In genomic region chr17:74015128-74015527, GRCm38 (mm10) we compare ENCODE assay signal across 45 mouse cellular contexts. TPM values are rescaled to one million over a fixed set of nuclear protein-coding genes. Genes with fewer than 3 reads are reported as not detected.
"Had no signal": no experiment of that assay in that cellular context is flagged by ENCODE, and none has a peak within 500 bp of the region (broad histone marks: within the 10 kb centered on the region; RNA-seq: fewer than 3 reads in every experiment).

No protein-coding gene starts in this region.

- DNase-seq: heart, postnatal 10 days; heart, postnatal 14 days; heart, postnatal 36 days; heart, postnatal 4 days; kidney, adult 11 months; kidney, adult 18-20 months; kidney, adult 2 months; kidney, adult 8-10 months; kidney, adult 9 months; kidney, postnatal 10 days; kidney, postnatal 14 days; kidney, postnatal 25 days; kidney, postnatal 36 days; kidney, postnatal 4 days; layer of hippocampus, adult 9-11 months; layer of hippocampus, postnatal 36 days had no signal

- H3K4me1 ChIP-seq: heart, embryonic 13.5 days; heart, embryonic 15.5 days; hindbrain, embryonic 10.5 days; hindbrain, embryonic 12.5 days; hindbrain, embryonic 13.5 days; hindbrain, embryonic 15.5 days; intestine, embryonic 15.5 days; kidney, embryonic 15.5 days had no signal

- H3K4me2 ChIP-seq: heart, embryonic 13.5 days; heart, embryonic 15.5 days; hindbrain, embryonic 12.5 days; hindbrain, embryonic 13.5 days; hindbrain, embryonic 14.5 days; hindbrain, embryonic 15.5 days; intestine, embryonic 15.5 days; kidney, embryonic 15.5 days had no signal

- H3K9me3 ChIP-seq: heart, embryonic 13.5 days; heart, embryonic 15.5 days; hindbrain, embryonic 10.5 days; hindbrain, embryonic 12.5 days; hindbrain, embryonic 13.5 days; hindbrain, embryonic 15.5 days; intestine, embryonic 15.5 days; kidney, embryonic 15.5 days had no signal

- H3K9ac ChIP-seq: heart, embryonic 13.5 days; heart, embryonic 15.5 days; hindbrain, embryonic 12.5 days; hindbrain, embryonic 13.5 days; hindbrain, embryonic 14.5 days; hindbrain, embryonic 15.5 days; intestine, embryonic 15.5 days; kidney, embryonic 15.5 days had no signal

- H3K4me3 ChIP-seq: heart, embryonic 13.5 days; heart, embryonic 15.5 days; hindbrain, embryonic 10.5 days; hindbrain, embryonic 12.5 days; hindbrain, embryonic 13.5 days; hindbrain, embryonic 15.5 days; intestine, embryonic 15.5 days; kidney, embryonic 15.5 days; layer of hippocampus, adult 2 months; left cerebral cortex, adult 2 months had no signal

- H3K27me3 ChIP-seq: heart, embryonic 13.5 days; heart, embryonic 15.5 days; hindbrain, embryonic 12.5 days; hindbrain, embryonic 13.5 days; hindbrain, embryonic 15.5 days; intestine, embryonic 15.5 days; kidney, embryonic 15.5 days had no signal

- H3K27ac ChIP-seq: heart, embryonic 13.5 days; heart, embryonic 15.5 days; hindbrain, embryonic 10.5 days; hindbrain, embryonic 12.5 days; hindbrain, embryonic 13.5 days; hindbrain, embryonic 14.5 days; hindbrain, embryonic 15.5 days; hindbrain, postnatal 0 days; intestine, embryonic 15.5 days; kidney, embryonic 15.5 days; kidney, postnatal 0 days; layer of hippocampus, adult 2 months; left cerebral cortex, adult 2 months had no signal

- H3K36me3 ChIP-seq: heart, embryonic 13.5 days; heart, embryonic 15.5 days; hindbrain, embryonic 10.5 days; hindbrain, embryonic 12.5 days; hindbrain, embryonic 13.5 days; hindbrain, embryonic 15.5 days; intestine, embryonic 15.5 days; kidney, embryonic 15.5 days had no signal

- ATAC-seq: hindbrain, embryonic 16.5 days; hindbrain, postnatal 0 days; inflammation-experienced regulatory T-cells, adult 6 months; intestine, embryonic 15.5 days; intestine, embryonic 16.5 days; intestine, postnatal 0 days had no signal

RNA-seq across cellular contexts. Expression of gene Srd5a2, which starts 32.6 kb away (rescaled TPM):
- total RNA-seq: heart, postnatal 10 days; heart, postnatal 14 days; heart, postnatal 25 days; heart, postnatal 36 days; heart, postnatal 4 days; hematopoietic stem cell, adult 5-6 weeks; layer of hippocampus, adult 18-20 months; layer of hippocampus, adult 2 months; layer of hippocampus, postnatal 14 days; layer of hippocampus, postnatal 25 days; layer of hippocampus, postnatal 36 days; left cerebral cortex, adult 2 months had no signal
- polyA plus RNA-seq: heart, embryonic 13.5 days; heart, embryonic 14.5 days; heart, embryonic 15.5 days; heart, embryonic 16.5 days; heart, postnatal 0 days; hindbrain, embryonic 10.5 days; hindbrain, embryonic 11.5 days; hindbrain, embryonic 12.5 days; hindbrain, embryonic 13.5 days; hindbrain, embryonic 14.5 days; hindbrain, postnatal 0 days; inflammation-experienced regulatory T-cells, adult 6 months; intestine, embryonic 14.5 days; intestine, embryonic 16.5 days; intestine, postnatal 0 days; kidney, embryonic 14.5 days; kidney, embryonic 15.5 days; large intestine, adult 2 months had no signal
